Comparison of ENCODE assay signal across 25 mouse cellular contexts in genomic region chr8:123816939-123817338, GRCm38 (mm10). TPM values are rescaled to one million over a fixed set of nuclear protein-coding genes. Genes with fewer than 3 reads are reported as not detected.
DNase-seq lines count a peak whose midpoint lies in the region; ATAC-seq and TF ChIP-seq lines count a peak whose summit lies in the region.
"Had no signal": no experiment of that assay in that cellular context is flagged by ENCODE, and none has a peak within 500 bp of the region (broad histone marks: within the 10 kb centered on the region; RNA-seq: fewer than 3 reads in every experiment).

No protein-coding gene starts in this region.

- 88% methylated on average over 8 of the region's 8 CpGs for WGBS in midbrain, embryonic 14.5 days

- H3K4me2 ChIP-seq in midbrain, embryonic 14.5 days (ENCODE audit: low read length), result no peak overlapping the region
- H3K4me2 ChIP-seq: embryonic facial prominence, embryonic 12.5 days; embryonic facial prominence, embryonic 15.5 days; forebrain, embryonic 15.5 days; hindbrain, embryonic 14.5 days had no signal

- no peaks in the 10 kb centered on the region for H3K27me3 ChIP-seq in midbrain, embryonic 14.5 days (ENCODE audit: control insufficient read depth, insufficient read depth, low read length)
- H3K27me3 ChIP-seq: embryonic facial prominence, embryonic 12.5 days; embryonic facial prominence, embryonic 15.5 days; forebrain, embryonic 15.5 days; Patski had no signal

- H3K27ac ChIP-seq in left cerebral cortex, adult 2 months, result peak overlapping the region; percentile 83
- no peak overlapping the region for H3K27ac ChIP-seq in midbrain, embryonic 14.5 days (replicated peaks; ENCODE audit: low read depth, low read length)
- H3K27ac ChIP-seq: embryonic facial prominence, embryonic 12.5 days; embryonic facial prominence, embryonic 15.5 days; forebrain, embryonic 15.5 days; hindbrain, embryonic 14.5 days; hindbrain, postnatal 0 days had no signal

- 0 out of 2 replicates have a peak, but pooled peaks cover 4% of the 10 kb centered on the region for H3K36me3 ChIP-seq in midbrain, embryonic 14.5 days (ENCODE audit: control insufficient read depth, insufficient read depth, low read length)
- H3K36me3 ChIP-seq: forebrain, embryonic 15.5 days had no signal

- H3K4me1 ChIP-seq in midbrain, embryonic 14.5 days (ENCODE audit: control insufficient read depth, insufficient read depth, low read length), result no peaks in the 10 kb centered on the region
- H3K4me1 ChIP-seq: embryonic facial prominence, embryonic 12.5 days; forebrain, embryonic 15.5 days had no signal

- DNase-seq in frontal cortex, postnatal 14 days (ENCODE audit: low spot score in 2 of 2), result no peak
- no peak for DNase-seq in left cerebral cortex, adult 2 months (ENCODE audit: extremely low spot score in 1 of 2, low spot score in 2 of 2)
- no peak for DNase-seq in left cerebral cortex, postnatal 36 days (ENCODE audit: low spot score in 2 of 2)
- peak; percentile 82 for DNase-seq in brain, adult 2 months (ENCODE audit: low read depth, low spot score)
- DNase-seq in telencephalon, adult 2 months (ENCODE audit: low read depth, low spot score), result peak; percentile 76
- no peak for DNase-seq in midbrain, embryonic 14.5 days
- DNase-seq: adrenal gland, postnatal 10 days; adrenal gland, postnatal 36 days; B cell, adult 2 months; cerebellum, adult 11 months; cerebellum, postnatal 10 days; gastrocnemius, postnatal 25 days; heart, adult 18-20 months; heart, postnatal 4 days had no signal

- H3K4me3 ChIP-seq in left cerebral cortex, adult 2 months, result no peak overlapping the region
- no peak overlapping the region for H3K4me3 ChIP-seq in midbrain, embryonic 14.5 days (replicated peaks; ENCODE audit: low read depth, low read length)
- H3K4me3 ChIP-seq: embryonic facial prominence, embryonic 12.5 days; embryonic facial prominence, embryonic 15.5 days; forebrain, embryonic 15.5 days had no signal

- no peaks in the 10 kb centered on the region for H3K9me3 ChIP-seq in midbrain, embryonic 14.5 days (ENCODE audit: control insufficient read depth, low read length)
- H3K9me3 ChIP-seq: embryonic facial prominence, embryonic 12.5 days; embryonic facial prominence, embryonic 15.5 days; forebrain, embryonic 15.5 days; G1E had no signal

- no peak overlapping the region for H3K9ac ChIP-seq in midbrain, embryonic 14.5 days (replicated peaks; ENCODE audit: low read length)
- H3K9ac ChIP-seq: embryonic facial prominence, embryonic 12.5 days; embryonic facial prominence, embryonic 15.5 days; forebrain, embryonic 15.5 days; hindbrain, embryonic 14.5 days had no signal

- intact Hi-C loops in left cerebral cortex, adult 2 months (cut with DNase I), result no loop called here
- intact Hi-C loops in left cerebral cortex, postnatal 36 days (cut with DNase I), result no loop called here

- TF ChIP-seq CTCF in left cerebral cortex, adult 2 months (IDR thresholded peaks at IDR 0.05), result no peak

- peak; percentile 72 for ATAC-seq in frontal cortex, adult (ENCODE audit: low TSS enrichment)
- ATAC-seq in midbrain, embryonic 14.5 days (ENCODE audit: low FRiP score, low TSS enrichment), result no peak
- ATAC-seq: forebrain, embryonic 15.5 days; hindbrain, postnatal 0 days; inflammation-experienced regulatory T-cells, adult 6 months; intestine, embryonic 16.5 days; Patski had no signal

RNA-seq across cellular contexts. Expression of gene Rab4a, which starts 11.2 kb away (rescaled TPM):
- total RNA-seq in left cerebral cortex, adult 2 months (2021), result 10 to 100 TPM; 39.8 to 48.9 TPM
- total RNA-seq in left cerebral cortex, postnatal 36 days (2021), result 10 to 100 TPM; 41.0 to 45.8 TPM
- polyA plus RNA-seq in midbrain, embryonic 14.5 days (2014; fragmentation: Nextera tagmentation; extraction: Ambion mirVana), result 69.8 and 75.8 TPM in 2 replicates
- total RNA-seq: CH12.LX had no signal

RNA-seq across cellular contexts. Expression of gene Ccsap, which starts 43.1 kb away (rescaled TPM):
- 10 to 100 TPM; 65.9 to 75.4 TPM for total RNA-seq in left cerebral cortex, adult 2 months (2021)
- total RNA-seq in left cerebral cortex, postnatal 36 days (2021), result 10 to 100 TPM; 70.7 to 82.7 TPM
- 4.5 and 4.6 TPM in 2 replicates for polyA plus RNA-seq in midbrain, embryonic 14.5 days (2014; fragmentation: Nextera tagmentation; extraction: Ambion mirVana)

Comparison
In these comparisons a context has a peak if more than half of its experiments do, and no peak if none do; other contexts are left out.
1. DNase-seq: peak in brain, adult 2 months (single experiment) and telencephalon, adult 2 months (single experiment); none in frontal cortex, postnatal 14 days (0 of 2), left cerebral cortex, adult 2 months (0 of 2), left cerebral cortex, postnatal 36 days (0 of 2) and midbrain, embryonic 14.5 days (single experiment).